Mouse (Mus musculus) CH12.LX (cell line): Measurements from ENCODE around the gene Slc13a4.

Experiments
- BHLHE40 ChIP-seq: IDR thresholded peaks from 2 replicates; pipeline ENCODE4 v1.6.1; 2011; ENCODE audit warnings: mild to moderate bottlenecking, low read depth, low read length, improper control_type of control experiment
- CHD2 ChIP-seq: IDR thresholded peaks from 2 replicates; pipeline ENCODE4 v1.6.1; 2011; ENCODE audit warnings: low read length, improper control_type of control experiment
- CTCF ChIP-seq, 2 experiments: IDR thresholded peaks in 1 of 2; conservative IDR thresholded peaks in 1 of 2; 2 replicates each; pipeline ENCODE4 v1.5.1; 2011 to 2012; ENCODE audit warnings: low read depth in 2 of 2, low read length in 2 of 2, improper control_type of control experiment in 1 of 2, inconsistent platforms in 1 of 2, mild to moderate bottlenecking in 1 of 2, moderate library complexity in 1 of 2
- EP300 ChIP-seq: IDR thresholded peaks from 2 replicates; pipeline ENCODE4 v1.6.1; 2011; ENCODE audit warnings: low read length, improper control_type of control experiment
- MAFK ChIP-seq: IDR thresholded peaks from 2 replicates; pipeline ENCODE4 v1.6.1; 2011; ENCODE audit warnings: low read length, improper control_type of control experiment; ENCODE audit not compliant: insufficient replicate concordance
- MAZ ChIP-seq: IDR thresholded peaks from 2 replicates; pipeline ENCODE4 v1.6.1; 2012; ENCODE audit warnings: low read depth, mild to moderate bottlenecking, inconsistent platforms, low read length, improper control_type of control experiment, moderate library complexity
- MYC ChIP-seq: IDR thresholded peaks from 2 replicates; pipeline ENCODE4 v1.6.1; 2011; ENCODE audit warnings: low read depth, mild to moderate bottlenecking, improper control_type of control experiment, low read length
- POLR2A ChIP-seq: IDR thresholded peaks from 2 replicates; pipeline ENCODE4 v1.6.1; 2011; ENCODE audit warnings: low read depth, mild to moderate bottlenecking, improper control_type of control experiment, low read length
- RAD21 ChIP-seq: IDR thresholded peaks from 2 replicates; pipeline ENCODE4 v1.6.1; 2011; ENCODE audit warnings: low read depth, mild to moderate bottlenecking, low read length, improper control_type of control experiment, moderate library complexity
- TCF12 ChIP-seq: IDR thresholded peaks from 2 replicates; pipeline ENCODE4 v1.6.1; 2014; ENCODE audit warnings: low read depth, mild to moderate bottlenecking, inconsistent platforms, low read length, improper control_type of control experiment
- ZNF384 ChIP-seq: IDR thresholded peaks from 2 replicates; pipeline ENCODE4 v1.6.1; 2012; ENCODE audit warnings: low read depth, low read length, improper control_type of control experiment, inconsistent platforms

DNA sequence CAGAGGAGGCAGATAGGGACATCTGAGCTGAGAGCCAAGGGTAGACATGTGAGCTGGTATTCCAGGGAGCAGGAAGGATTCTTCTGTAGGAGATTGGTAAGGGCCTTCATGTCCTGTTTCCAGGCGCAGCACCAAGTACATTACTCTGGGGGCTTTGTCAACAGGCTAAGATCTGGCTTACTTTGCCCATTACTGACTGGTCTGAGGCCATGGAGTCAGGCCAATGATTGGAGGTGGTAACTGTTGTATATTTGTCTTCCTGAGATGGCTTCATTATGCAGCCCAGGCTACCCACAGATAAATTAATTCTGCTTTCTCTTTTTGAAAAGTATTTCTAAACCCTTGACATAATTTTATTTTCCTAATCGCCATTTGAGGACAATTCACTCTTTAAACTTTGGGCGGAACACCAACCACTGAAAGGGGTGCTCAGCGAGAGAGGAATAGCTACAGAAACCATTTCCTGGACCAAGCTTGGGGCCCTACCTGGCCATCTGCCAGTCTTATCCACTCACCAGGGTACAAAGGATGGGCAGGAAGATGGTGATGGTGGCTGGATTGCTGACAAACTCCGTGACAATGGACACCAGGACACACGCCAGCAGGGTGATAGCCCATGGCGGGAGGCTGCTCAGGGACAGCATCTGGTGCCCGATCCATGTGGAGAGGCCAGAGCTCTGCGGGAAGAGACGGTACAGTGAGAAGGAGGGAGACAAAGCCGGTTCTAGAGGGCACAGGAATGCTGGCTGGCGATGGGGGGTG is 36.7 kb downstream of the Slc13a4 start:
- TF ChIP-seq CTCF (conservative IDR thresholded peaks at IDR 0.05 in 1 of 2, IDR thresholded peaks at IDR 0.05 in 1 of 2; ENCODE audit: low read depth in 2 of 2, low read length in 2 of 2) = no peak
- TF ChIP-seq ZNF384 = no peak
- TF ChIP-seq RAD21 = no peak
- TF ChIP-seq TCF12 = no peak
- no peak for TF ChIP-seq POLR2A
- no peak for TF ChIP-seq MAFK
- no peak for TF ChIP-seq CHD2
- TF ChIP-seq MYC = no peak
- TF ChIP-seq EP300 = no peak
- TF ChIP-seq BHLHE40 = no peak
- no peak for TF ChIP-seq MAZ
